Mouse (Mus musculus) intestine, embryonic 15.5 days (tissue): ENCODE results near the gene Dmbt1. TPM values are rescaled to one million over a fixed set of nuclear protein-coding genes. Genes with fewer than 3 reads are reported as not detected.
"Not testable (repeated sequence)": the region's sequence is repeated elsewhere in the genome, so short reads cannot be mapped to it uniquely, and the experiment has no call there.

Experiments used
- ATAC-seq: fragments of 200-750 bp; cut with Nextera tagmentation; 2 replicates; pipeline ENCODE4 v1.8.0; 2017; ENCODE audit warnings: moderate TSS enrichment, moderate library complexity
- H3K27ac ChIP-seq: fragments of 300-500 bp; sonication (generic); 2 replicates; pipeline ENCODE4 v1.5.1; 2015; ENCODE audit warnings: mild to moderate bottlenecking, inconsistent platforms
- H3K27me3 ChIP-seq: fragments of 300-500 bp; sonication (generic); replicated peaks from 2 replicates; pipeline ENCODE4 v1.6.1; 2015; ENCODE audit warnings: inconsistent platforms
- H3K36me3 ChIP-seq: fragments of 300-500 bp; sonication (generic); 2 replicates; pipeline ENCODE4 v1.6.1; 2015; ENCODE audit warnings: inconsistent platforms
- H3K4me1 ChIP-seq: fragments of 300-500 bp; sonication (generic); replicated peaks from 2 replicates; pipeline ENCODE4 v1.6.1; 2015; ENCODE audit warnings: inconsistent platforms
- H3K4me2 ChIP-seq: fragments of 300-500 bp; sonication (generic); replicated peaks from 2 replicates; pipeline ENCODE4 v1.6.1; 2015; ENCODE audit warnings: mild to moderate bottlenecking, inconsistent platforms
- H3K4me3 ChIP-seq: fragments of 300-500 bp; sonication (generic); replicated peaks from 2 replicates; pipeline ENCODE4 v1.5.1; 2015; ENCODE audit warnings: inconsistent platforms
- H3K9ac ChIP-seq: fragments of 300-500 bp; sonication (generic); 2 replicates; pipeline ENCODE4 v1.6.1; 2015; ENCODE audit warnings: inconsistent platforms
- H3K9me3 ChIP-seq: fragments of 300-500 bp; sonication (generic); 2 replicates; pipeline ENCODE4 v1.6.1; 2016; ENCODE audit warnings: inconsistent platforms
- WGBS: fragments of 180-500 bp; shearing (Covaris S2); methylation state at CpG from one replicate; pipeline ENCODE4 v1.1.7; 2015; 5-methylcytosine and 5-hydroxymethylcytosine counted together
- polyA plus RNA-seq: library from polyadenylated mRNA; unstranded; fragments of >200 nt; fragmentation: Nextera tagmentation; extraction: Ambion mirVana; gene quantifications from 2 replicates; pipeline ENCODE4 v1.2.1, GENCODE M21; 2015

Gene Dmbt1
- polyA plus RNA-seq, 1 experiment from 2014 or later: 126 TPM

DNA sequence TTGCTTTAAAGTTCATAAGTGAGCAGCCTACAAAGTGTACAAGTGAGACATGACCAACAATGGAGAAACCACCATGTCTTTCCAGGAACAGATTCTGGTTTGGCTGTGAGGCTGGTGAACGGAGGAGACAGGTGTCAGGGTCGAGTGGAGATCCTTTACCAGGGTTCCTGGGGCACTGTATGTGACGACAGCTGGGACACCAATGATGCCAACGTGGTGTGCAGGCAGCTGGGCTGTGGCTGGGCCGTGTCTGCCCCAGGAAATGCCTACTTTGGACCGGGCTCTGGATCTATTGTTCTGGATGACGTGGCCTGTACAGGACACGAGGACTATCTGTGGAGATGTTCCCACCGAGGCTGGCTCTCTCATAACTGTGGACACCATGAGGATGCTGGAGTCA lies 26.1 kb downstream of the Dmbt1 start:
- H3K36me3 ChIP-seq, ATAC-seq, H3K27me3 ChIP-seq, H3K9me3 ChIP-seq, H3K27ac ChIP-seq, H3K9ac ChIP-seq, H3K4me1 ChIP-seq, H3K4me3 ChIP-seq, H3K4me2 ChIP-seq: not testable (repeated sequence)
- WGBS: 84% methylated on average over 9 of the region's 9 CpGs

DNA sequence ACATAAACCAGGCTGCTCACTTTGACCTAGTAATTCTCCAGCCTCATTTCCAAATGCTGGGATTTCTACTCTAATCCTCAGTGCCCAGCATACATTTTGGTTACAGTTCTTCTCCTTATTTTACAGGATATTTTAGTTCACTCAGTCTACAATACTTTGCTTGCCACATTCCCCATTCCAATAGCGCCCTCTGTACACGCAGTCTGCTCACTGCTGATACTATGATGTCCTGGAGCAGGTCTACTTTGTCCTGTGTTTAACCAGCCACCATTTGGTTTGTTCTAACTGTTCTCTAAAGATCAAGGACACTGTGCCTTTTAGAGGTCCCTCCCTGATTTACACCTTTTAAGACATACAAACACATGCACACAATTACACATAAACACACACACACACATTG lies 28.0 kb downstream of the Dmbt1 start:
- H3K9ac ChIP-seq, H3K36me3 ChIP-seq, ATAC-seq, H3K27ac ChIP-seq, H3K9me3 ChIP-seq, H3K4me2 ChIP-seq, H3K27me3 ChIP-seq, H3K4me1 ChIP-seq, H3K4me3 ChIP-seq: not testable (repeated sequence)
- 55% methylated on average over 2 of the region's 2 CpGs for WGBS

DNA sequence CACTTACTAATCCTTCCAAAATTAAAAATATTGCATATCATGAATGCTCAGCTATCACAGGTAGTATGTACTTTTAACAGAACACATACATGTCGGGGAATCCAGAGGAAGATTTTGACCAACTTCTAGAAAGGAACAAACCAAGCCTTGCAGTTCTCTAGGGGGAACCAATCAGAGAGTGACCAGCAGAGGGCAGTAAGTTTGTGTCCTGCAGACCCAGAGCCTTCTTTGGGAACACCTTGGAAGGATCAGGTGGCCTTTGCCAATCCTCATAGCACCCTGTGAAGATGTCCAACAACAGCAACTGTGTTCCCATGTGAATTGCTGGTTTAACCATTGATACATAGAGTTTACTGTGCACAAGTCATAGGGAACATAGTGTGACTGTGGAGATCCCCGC lies 30.7 kb downstream of the Dmbt1 start:
- H3K4me1 ChIP-seq: no peaks in the 10 kb centered on the region
- no peak overlapping the region for H3K4me2 ChIP-seq
- H3K9me3 ChIP-seq: no peaks in the 10 kb centered on the region
- no peak overlapping the region for H3K27ac ChIP-seq
- no peak overlapping the region for H3K9ac ChIP-seq
- H3K36me3 ChIP-seq: no peaks in the 10 kb centered on the region
- H3K4me3 ChIP-seq: no peak overlapping the region
- H3K27me3 ChIP-seq: no peaks in the 10 kb centered on the region
- ATAC-seq: no peak
- WGBS: 89% methylated on average over 2 of the region's 2 CpGs

DNA sequence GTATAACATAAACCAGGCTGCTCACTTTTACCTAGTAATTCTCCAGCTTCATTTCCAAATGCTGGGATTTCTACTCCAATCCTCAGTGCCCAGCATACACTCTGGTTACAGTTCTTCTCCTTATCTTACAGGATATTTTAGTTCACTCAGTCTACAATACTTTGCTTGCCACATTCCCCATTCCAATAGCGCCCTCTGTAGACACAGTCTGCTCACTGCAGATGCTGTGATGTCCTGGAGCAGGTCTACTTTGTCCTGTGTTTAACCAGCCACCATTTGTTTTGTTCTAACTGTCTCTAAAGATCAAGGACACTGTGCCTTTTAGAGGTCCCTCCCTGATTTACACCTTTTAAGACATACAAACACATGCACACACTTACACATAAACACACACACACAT lies 36.3 kb downstream of the Dmbt1 start:
- H3K4me2 ChIP-seq, H3K27ac ChIP-seq, H3K4me1 ChIP-seq, H3K9ac ChIP-seq, H3K27me3 ChIP-seq, H3K36me3 ChIP-seq, H3K4me3 ChIP-seq, ATAC-seq, H3K9me3 ChIP-seq: not testable (repeated sequence)
- WGBS: 0% methylated on average over 1 of the region's 1 CpGs

DNA sequence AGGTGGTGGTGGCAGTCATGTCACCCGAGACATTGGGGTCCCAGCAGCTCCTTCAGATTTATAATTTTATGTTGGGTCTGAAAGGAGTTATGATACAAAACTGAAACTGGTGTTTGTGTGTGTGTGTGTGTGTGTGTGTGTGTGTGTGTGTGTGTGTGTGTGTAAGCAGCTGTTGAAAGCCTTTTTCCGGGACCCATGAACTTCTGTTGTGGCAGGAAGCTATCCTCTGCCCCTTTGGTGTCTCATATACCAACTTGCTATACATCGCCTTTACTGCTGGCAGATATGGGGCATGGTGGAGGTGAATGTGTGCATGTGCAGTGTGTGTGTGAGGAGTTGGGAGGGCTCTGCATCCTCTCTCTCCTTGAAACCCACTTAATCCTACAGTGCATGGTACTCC lies 41.6 kb downstream of the Dmbt1 start:
- not testable (repeated sequence) for H3K9ac ChIP-seq, H3K4me3 ChIP-seq, H3K9me3 ChIP-seq, ATAC-seq, H3K4me1 ChIP-seq, H3K4me2 ChIP-seq, H3K27ac ChIP-seq, H3K27me3 ChIP-seq, H3K36me3 ChIP-seq
- 94% methylated on average over 3 of the region's 3 CpGs for whole genome bisulfite sequencing

DNA sequence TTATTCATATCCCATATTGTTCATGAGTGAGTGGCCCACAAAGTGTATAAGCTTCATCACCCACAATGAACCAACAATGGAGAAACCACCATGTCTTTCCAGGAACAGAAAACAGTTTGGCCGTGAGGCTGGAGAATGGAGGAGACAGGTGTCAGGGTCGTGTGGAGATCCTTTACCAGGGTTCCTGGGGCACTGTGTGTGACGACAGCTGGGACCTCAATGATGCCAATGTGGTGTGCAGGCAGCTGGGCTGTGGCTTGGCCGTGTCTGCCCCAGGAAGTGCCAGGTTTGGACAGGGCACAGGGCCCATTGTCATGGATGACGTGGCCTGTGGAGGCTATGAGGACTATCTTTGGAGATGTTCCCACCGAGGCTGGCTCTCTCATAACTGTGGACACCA lies 42.2 kb downstream of the Dmbt1 start:
- not testable (repeated sequence) for H3K9me3 ChIP-seq, H3K4me3 ChIP-seq, H3K9ac ChIP-seq, H3K36me3 ChIP-seq, H3K27ac ChIP-seq, H3K27me3 ChIP-seq, H3K4me2 ChIP-seq, H3K4me1 ChIP-seq, ATAC-seq
- 83% methylated on average over 6 of the region's 6 CpGs for WGBS

DNA sequence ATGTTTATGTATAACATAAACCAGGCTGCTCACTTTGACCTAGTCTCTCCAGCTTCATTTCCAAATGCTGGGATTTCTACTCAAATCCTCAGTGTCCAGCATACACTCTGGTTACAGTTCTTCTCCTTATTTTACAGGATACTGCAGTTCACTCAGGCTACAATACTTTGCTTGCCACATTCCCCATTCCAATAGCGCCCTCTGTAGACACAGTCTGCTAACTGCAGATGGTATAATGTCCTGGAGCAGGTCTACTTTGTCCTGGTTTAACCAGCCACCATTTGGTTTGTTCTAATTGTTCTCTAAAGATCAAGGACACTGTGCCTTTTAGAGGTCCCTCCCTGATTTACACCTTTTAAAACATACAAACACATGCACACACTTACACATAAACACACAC lies 44.1 kb downstream of the Dmbt1 start:
- Histone ChIP-seq H3K36me3 (no peaks in the 10 kb centered on the region), H3K4me1 (no peaks in the 10 kb centered on the region), H3K27ac (no peak overlapping the region), H3K4me3 (no peak overlapping the region), H3K27me3 (no peaks in the 10 kb centered on the region), H3K9me3 (no peaks in the 10 kb centered on the region), H3K4me2 (no peak overlapping the region), H3K9ac (no peak overlapping the region)
- 8% methylated on average over 1 of the region's 1 CpGs for WGBS
- no peak for ATAC-seq

DNA sequence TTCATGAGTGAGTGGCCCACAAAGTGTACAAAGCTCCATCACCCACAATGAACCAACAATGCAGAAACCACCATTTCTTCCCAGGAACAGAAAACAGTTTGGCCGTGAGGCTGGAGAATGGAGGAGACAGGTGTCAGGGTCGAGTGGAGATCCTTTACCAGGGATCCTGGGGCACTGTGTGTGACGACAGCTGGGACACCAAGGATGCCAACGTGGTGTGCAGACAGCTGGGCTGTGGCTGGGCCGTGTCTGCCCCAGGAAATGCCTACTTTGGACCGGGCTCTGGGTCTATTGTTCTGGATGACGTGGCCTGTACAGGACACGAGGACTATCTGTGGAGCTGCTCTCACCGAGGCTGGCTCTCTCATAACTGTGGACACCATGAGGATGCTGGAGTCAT lies 50.5 kb downstream of the Dmbt1 start:
- ATAC-seq, H3K36me3 ChIP-seq, H3K4me3 ChIP-seq, H3K27ac ChIP-seq, H3K9me3 ChIP-seq, H3K27me3 ChIP-seq, H3K9ac ChIP-seq, H3K4me1 ChIP-seq, H3K4me2 ChIP-seq: not testable (repeated sequence)
- 81% methylated on average over 9 of the region's 9 CpGs for WGBS

DNA sequence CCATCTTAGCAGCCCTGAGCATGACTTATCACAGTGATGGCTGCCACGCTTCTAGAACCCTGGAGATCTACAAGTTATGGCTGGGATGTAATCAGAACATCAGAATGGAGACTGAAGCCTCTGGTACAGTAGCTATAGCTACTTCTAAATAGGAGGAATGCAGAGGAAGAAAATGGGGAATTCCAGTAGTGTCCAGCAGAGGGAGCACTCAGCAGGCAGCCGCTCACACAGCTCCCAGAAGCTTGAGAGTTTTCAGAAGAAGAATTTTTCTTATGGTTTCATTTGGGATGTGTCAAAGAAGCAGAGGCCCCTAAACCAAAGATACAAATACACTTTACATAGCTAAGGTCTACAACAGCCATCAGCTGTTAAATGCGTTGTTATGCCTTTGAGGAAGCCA lies 80.6 kb downstream of the Dmbt1 start:
- Histone ChIP-seq H3K4me1 (no peaks in the 10 kb centered on the region), H3K9me3 (no peaks in the 10 kb centered on the region), H3K27ac (no peak overlapping the region), H3K9ac (no peak overlapping the region), H3K4me3 (no peak overlapping the region), H3K36me3 (no peaks in the 10 kb centered on the region), H3K27me3 (no peaks in the 10 kb centered on the region), H3K4me2 (no peak overlapping the region)
- WGBS: 38% methylated on average over 3 of the region's 3 CpGs
- no peak for ATAC-seq

DNA sequence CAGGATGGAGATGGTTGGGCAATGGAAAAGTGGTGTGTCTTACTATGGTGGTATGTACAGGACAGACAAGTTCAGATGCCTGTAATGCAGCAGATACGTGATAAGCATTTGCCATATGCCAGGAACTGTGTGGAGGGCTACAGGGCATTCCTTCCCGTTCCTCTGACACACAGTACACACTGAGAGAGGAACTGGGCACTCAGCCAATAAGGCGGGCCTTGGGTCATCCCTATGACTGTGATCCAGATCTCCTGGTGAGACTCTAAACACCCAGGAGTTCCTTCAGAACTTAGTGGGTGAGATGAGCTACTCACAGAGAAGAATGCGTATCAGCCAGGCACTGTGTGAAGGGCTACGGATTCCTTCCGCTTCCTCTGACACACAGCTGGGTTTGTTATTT lies 81.8 kb downstream of the Dmbt1 start:
- no peaks in the 10 kb centered on the region for H3K36me3 ChIP-seq
- WGBS: 43% methylated on average over 6 of the region's 6 CpGs
- H3K27me3 ChIP-seq: no peaks in the 10 kb centered on the region

DNA sequence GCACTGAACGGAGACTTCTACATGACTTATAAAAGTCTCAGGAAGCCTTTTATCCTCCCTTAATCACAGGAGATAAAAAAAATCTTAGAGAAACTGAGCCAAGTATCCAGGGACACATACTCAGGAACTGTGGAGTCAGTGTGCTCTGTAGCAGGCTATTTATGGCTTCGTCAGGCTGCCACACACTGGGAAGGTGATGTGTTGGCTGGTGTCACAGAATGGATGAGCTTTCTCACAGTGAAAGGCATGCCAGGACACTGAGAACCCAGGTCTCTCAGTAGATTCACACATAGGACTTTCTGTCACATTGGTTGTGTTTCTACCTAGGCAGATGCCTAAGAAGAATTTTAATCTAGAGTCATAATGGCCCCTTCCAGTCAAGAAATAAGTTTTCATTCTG lies 82.6 kb downstream of the Dmbt1 start:
- no peaks in the 10 kb centered on the region for H3K27me3 ChIP-seq
- no peak overlapping the region for H3K9ac ChIP-seq
- 74% methylated on average over 2 of the region's 2 CpGs for WGBS
- no peak overlapping the region for H3K4me3 ChIP-seq
- no peak for ATAC-seq
- no peak overlapping the region for H3K27ac ChIP-seq
- no peak overlapping the region for H3K4me2 ChIP-seq
- H3K9me3 ChIP-seq: no peaks in the 10 kb centered on the region
- no peaks in the 10 kb centered on the region for H3K36me3 ChIP-seq
- no peaks in the 10 kb centered on the region for H3K4me1 ChIP-seq

More for the DNA sequence above, 81.8 kb downstream of the Dmbt1 start:
- 0 out of 2 replicates have a peak, but pooled peaks have one; percentile 45 for ATAC-seq
- H3K4me3 ChIP-seq: no peak overlapping the region
- no peaks in the 10 kb centered on the region for H3K9me3 ChIP-seq
- H3K27ac ChIP-seq: no peak overlapping the region
- no peak overlapping the region for H3K4me2 ChIP-seq
- H3K9ac ChIP-seq: no peak overlapping the region
- no peaks in the 10 kb centered on the region for H3K4me1 ChIP-seq

DNA sequence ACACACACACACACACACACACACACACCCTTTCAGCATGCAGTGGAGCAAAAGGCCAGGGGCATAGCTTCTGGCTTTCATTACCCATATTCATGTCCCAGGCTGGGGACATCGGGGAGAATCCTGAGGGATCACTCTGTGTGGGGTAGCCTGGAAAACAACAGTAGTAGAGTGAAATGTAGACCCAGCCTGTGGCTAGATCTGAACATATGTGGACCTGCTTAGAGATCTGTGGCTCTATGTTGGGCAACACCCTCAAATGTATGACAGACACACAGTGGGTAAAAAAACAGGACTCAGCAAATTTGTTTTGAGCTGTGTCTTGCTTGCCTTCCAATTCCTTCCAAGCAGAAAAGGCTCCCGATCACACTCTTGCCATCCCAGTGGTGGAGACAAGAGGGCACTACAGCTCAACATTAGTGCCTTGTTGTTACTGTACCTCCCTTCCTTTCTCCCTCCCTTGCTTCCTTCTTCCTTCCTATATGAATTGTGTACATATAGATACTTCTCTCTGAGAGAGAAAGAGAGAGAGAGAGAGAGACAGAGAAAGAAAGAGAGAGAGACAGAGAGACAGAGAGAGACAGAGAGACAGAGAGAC lies 90.5 kb downstream of the Dmbt1 start:
- no peaks in the 10 kb centered on the region for H3K4me1 ChIP-seq
- 83% methylated on average over 2 of the region's 2 CpGs for WGBS
- no peaks in the 10 kb centered on the region for H3K9me3 ChIP-seq
- no peak overlapping the region for H3K9ac ChIP-seq
- ATAC-seq: no peak
- H3K4me2 ChIP-seq: no peak overlapping the region
- H3K4me3 ChIP-seq: no peak overlapping the region
- H3K27me3 ChIP-seq: no peaks in the 10 kb centered on the region
- no peak overlapping the region for H3K27ac ChIP-seq
- no peaks in the 10 kb centered on the region for H3K36me3 ChIP-seq

DNA sequence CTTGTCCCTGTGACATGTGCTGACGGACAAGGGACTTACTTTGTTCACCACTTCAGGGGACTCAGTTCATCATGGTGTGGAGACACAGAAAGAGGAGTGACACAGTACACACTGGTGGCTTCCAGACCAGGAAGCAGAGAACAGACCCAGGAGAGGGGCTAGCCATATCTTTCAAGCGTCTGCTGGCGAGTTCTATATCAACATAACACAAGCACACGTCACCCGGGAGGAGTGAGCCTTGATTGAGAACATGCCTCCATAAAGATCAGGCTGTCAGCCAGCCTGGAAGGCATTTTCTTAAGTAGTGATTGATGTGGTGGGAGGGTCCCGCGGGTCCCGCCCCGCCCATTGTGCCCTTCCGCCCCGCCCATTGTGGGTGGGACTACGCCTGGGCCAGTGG lies 98.2 kb downstream of the Dmbt1 start:
- no peaks in the 10 kb centered on the region for H3K36me3 ChIP-seq

More for the DNA sequence above, 98.2 kb downstream of the Dmbt1 start:
- H3K27me3 ChIP-seq: no peaks in the 10 kb centered on the region
- no peak overlapping the region for H3K4me2 ChIP-seq
- ATAC-seq: no peak
- whole genome bisulfite sequencing: 62% methylated on average over 12 of the region's 12 CpGs
- no peak overlapping the region for H3K9ac ChIP-seq
- H3K27ac ChIP-seq: no peak overlapping the region
- H3K4me3 ChIP-seq: no peak overlapping the region
- H3K9me3 ChIP-seq: no peaks in the 10 kb centered on the region
- H3K4me1 ChIP-seq: no peaks in the 10 kb centered on the region
